Mouse (Mus musculus) thymus, postnatal 4 days (tissue): ENCODE results near the gene Fam185a.

ENCODE experiments used
- DNase-seq: peaks from one replicate; pipeline ENCODE4 v3.0.0; 2021

The Fam185a gene

GRCm38 (mm10) chr5:21496321-21496720 is 71.6 kb downstream of the Fam185a start:
- no peak for DNase-seq

- no peak for DNase-seq
These were observed 72.1 kb downstream of the Fam185a start for GRCm38 (mm10) chr5:21496881-21497280.

GRCm38 (mm10) chr5:21498490-21498889 is 73.7 kb downstream of the Fam185a start:
- DNase-seq = no peak

GRCm38 (mm10) chr5:21498925-21499324 is 74.2 kb downstream of the Fam185a start:
- no peak for DNase-seq

GRCm38 (mm10) chr5:21500133-21500532 is 75.4 kb downstream of the Fam185a start:
- DNase-seq = no peak

- no peak for DNase-seq
These were observed 76.2 kb downstream of the Fam185a start for GRCm38 (mm10) chr5:21500941-21501340.

GRCm38 (mm10) chr5:21502936-21503610 is 78.3 kb downstream of the Fam185a start:
- no peak for DNase-seq

GRCm38 (mm10) chr5:21505159-21505558 is 80.4 kb downstream of the Fam185a start:
- no peak for DNase-seq

GRCm38 (mm10) chr5:21506887-21507286 is 82.1 kb downstream of the Fam185a start:
- no peak for DNase-seq

- DNase-seq = no peak
These were observed 85.0 kb downstream of the Fam185a start for GRCm38 (mm10) chr5:21509801-21510200.

- DNase-seq = no peak
These were observed 88.6 kb downstream of the Fam185a start for GRCm38 (mm10) chr5:21513363-21513762.

GRCm38 (mm10) chr5:21517562-21517961 is 92.8 kb downstream of the Fam185a start:
- DNase-seq = no peak

- no peak for DNase-seq
These were observed 93.4 kb downstream of the Fam185a start for GRCm38 (mm10) chr5:21518207-21518606.

- DNase-seq = no peak
These were observed 94.4 kb downstream of the Fam185a start for GRCm38 (mm10) chr5:21519166-21519565.

GRCm38 (mm10) chr5:21526835-21527485 is 102.2 kb downstream of the Fam185a start:
- no peak for DNase-seq

- DNase-seq = no peak
These were observed 102.7 kb downstream of the Fam185a start for GRCm38 (mm10) chr5:21527488-21527911.

- DNase-seq = no peak
These were observed 103.5 kb downstream of the Fam185a start for GRCm38 (mm10) chr5:21528068-21528842.

GRCm38 (mm10) chr5:21529110-21529720 is 104.5 kb downstream of the Fam185a start:
- no peak for DNase-seq
